Mouse (Mus musculus) gastrocnemius, postnatal 10 days (tissue): Measurements from ENCODE around the gene Gm20388. TPM values are rescaled to one million over a fixed set of nuclear protein-coding genes. Genes with fewer than 3 reads are reported as not detected.
A peak's percentile ranks its signal among the peaks of the same experiment; 100 is the strongest.

ENCODE experiments used
- DNase-seq: peaks from one replicate; pipeline ENCODE4 v3.0.0; 2021; ENCODE audit warnings: mixed read lengths
- total RNA-seq, 2 experiments: library from RNA; stranded (reverse); gene quantifications; 2 replicates each; pipeline ENCODE4 v1.2.3; 2021

Gm20388 gene
- total RNA-seq, 2 experiments from 2014 or later: 2.9 to 6.0 TPM

- DNase-seq: no peak
These were observed 2335.9 kb downstream of the Gm20388 start for GRCm38 (mm10) chr8:122246257-122247211.

DNA sequence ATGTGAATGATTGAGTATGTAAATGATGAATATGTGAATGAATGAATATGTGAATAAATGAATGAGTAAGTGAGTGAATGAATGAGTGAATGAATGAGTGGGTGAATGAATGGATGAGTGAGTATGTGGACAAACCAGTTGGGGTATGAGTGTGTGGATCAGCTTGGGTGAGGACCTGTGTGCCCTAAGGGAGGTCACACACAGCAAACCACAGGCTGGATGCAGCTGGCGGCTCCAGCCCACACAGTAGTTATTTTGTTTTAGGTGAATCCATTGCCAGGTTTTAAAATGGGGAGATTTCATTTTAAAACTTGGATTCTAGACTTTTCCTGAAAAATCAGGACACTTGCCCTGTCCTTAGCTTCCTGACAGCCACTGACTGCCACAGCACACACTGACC lies 2341.1 kb downstream of the Gm20388 start:
- no peak for DNase-seq

DNA sequence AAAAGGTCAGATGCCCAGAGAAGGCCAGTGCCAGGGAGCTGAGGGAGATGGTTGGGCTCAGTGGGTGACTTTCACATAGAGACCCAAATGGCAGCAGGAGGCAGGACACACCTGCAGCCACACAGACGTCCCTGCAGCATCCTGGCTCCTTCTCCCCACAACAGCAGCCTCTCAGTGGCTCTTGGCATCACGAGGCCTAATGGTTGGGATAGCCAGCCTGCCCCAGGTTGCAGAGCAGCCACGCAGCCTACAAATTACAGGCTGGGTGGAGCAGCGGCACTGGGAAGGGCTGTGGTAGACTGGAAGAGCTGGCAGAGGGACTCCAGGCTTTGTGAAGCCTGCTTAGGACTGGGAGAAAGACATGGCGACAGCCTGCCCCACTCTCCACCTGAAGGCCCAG lies 2341.7 kb downstream of the Gm20388 start:
- DNase-seq: no peak

DNA sequence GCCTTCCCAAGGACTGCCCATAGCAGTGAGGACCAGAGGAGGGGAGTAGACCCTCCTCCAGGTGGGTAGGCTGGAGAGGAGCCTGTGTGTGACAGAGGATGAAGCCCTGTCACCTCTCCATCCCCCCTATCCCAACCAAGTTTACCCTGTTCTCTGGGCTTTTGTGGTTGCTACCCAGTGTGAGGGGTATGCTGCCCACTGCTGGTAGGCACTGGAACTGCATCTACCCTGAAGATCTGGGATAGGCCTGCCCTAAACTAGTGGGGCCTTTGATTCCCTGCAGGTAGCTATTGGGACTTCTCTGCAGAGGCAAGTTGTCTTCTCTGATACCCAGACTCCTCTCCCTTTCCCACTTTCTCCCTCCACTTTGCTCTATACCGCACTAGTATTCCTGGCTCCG lies 2348.7 kb downstream of the Gm20388 start:
- DNase-seq: peak; percentile 84

- DNase-seq: no peak
These were observed 2350.1 kb downstream of the Gm20388 start for GRCm38 (mm10) chr8:122260755-122261154.

DNA sequence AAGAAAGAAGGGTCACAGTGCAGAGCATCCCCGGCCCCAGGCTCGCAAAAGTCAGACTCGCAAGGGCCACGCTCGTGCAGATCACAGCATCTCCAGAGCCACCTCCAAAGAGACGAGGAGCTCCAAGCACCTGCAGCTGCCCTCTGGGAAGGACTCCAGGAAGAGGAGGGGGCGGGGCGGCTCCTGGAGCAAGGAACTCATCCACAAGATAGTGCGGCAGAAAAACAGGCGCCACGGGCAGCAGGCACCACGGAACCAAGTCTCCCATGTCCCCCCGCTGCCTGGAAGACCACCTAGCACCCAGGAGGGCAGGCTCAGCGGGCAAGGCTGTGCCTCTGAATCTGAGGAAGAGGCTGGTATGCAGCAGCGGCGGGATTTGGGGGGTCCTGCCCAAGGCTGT lies 2352.2 kb downstream of the Gm20388 start:
- no peak for DNase-seq

GRCm38 (mm10) chr8:122264243-122264642 lies 2353.6 kb downstream of the Gm20388 start:
- no peak for DNase-seq

DNA sequence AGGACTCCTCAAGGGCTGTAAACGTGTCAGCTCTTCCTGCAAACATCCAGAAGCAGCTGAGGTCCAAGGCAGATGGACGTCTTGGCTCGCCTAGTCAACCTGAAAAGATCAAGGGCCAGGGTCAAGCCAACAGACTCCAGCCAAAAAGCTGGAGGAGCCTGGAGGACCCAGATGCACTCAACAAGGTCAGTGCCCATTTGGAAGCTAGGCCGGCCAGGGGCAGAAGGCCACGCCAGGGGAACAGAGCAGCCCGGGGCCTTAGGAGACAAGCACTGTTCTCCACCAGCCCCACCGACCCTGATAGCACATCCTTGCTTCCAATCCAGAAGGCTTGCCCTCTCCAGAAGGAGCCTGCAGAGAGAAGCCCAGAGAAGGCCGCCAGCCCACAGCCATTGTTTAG lies 2354.9 kb downstream of the Gm20388 start:
- DNase-seq: no peak

DNA sequence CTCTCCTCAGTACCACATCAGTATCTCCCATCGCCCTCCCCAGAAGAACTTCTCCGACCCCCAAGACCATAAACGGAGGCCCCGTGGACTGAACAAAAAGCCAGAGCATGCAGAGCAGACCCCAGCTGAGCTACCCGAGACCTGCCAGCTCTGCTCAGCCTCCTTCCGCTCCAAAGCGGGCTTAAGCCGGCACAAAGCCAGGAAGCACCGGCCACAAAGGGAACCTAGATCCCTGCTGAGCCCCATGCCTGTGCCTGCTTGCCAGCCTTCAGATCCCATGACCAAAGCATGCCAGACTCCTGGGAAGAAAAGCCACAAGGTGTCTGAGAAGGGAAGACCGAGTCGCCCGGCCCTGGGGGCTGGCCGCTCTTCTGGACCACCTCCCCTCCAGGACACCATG lies 2356.2 kb downstream of the Gm20388 start:
- no peak for DNase-seq

DNA sequence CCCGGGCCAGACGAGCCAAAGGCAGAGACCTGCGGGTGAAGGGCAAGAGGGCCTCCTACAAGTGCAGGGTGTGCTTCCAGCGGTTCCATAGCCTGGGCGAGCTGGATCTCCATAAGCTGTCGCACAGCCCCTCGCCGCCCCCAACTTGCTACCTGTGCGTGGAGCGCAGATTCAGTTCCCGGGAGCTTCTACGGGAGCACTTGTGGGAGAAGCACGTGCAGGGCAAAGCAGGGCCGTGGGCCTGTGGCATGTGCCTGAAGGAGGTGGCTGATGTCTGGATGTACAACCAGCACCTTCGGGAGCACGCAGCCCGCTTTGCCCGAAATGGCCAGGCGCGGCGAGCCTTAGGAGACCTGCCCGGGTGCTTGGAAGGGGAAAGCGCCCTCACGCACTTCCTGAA lies 2358.2 kb downstream of the Gm20388 start:
- DNase-seq: no peak

GRCm38 (mm10) chr8:122269404-122269803 lies 2358.8 kb downstream of the Gm20388 start:
- DNase-seq: peak; percentile 83

- no peak for DNase-seq
These were observed 2359.9 kb downstream of the Gm20388 start for GRCm38 (mm10) chr8:122270555-122270954.

- DNase-seq: peak; percentile 84
These were observed 2362.5 kb downstream of the Gm20388 start for GRCm38 (mm10) chr8:122273152-122273551.

DNA sequence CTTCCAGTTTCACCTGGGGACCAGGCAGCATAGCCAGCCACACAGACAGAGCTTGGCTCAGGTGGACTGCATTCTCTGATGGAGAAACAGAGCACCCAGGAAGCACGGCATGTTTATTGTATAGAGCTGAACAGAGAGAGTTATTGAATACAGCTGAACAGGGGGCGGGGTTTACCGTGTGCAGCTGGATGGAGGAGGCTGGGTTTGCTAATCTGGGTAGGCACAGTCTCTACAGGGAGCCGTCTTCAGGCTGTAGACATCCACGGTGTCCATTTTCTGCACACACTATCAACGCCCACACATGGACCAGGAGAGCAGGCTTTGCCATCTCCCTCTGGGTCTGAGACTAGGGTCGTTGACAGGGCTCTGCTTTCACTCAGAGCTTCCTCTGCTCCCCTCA lies 2363.2 kb downstream of the Gm20388 start:
- no peak for DNase-seq

GRCm38 (mm10) chr8:122274651-122275391 lies 2364.2 kb downstream of the Gm20388 start:
- no peak for DNase-seq

- DNase-seq: no peak
These were observed 2365.7 kb downstream of the Gm20388 start for GRCm38 (mm10) chr8:122276308-122276707.

GRCm38 (mm10) chr8:122277204-122277995 lies 2366.8 kb downstream of the Gm20388 start:
- DNase-seq: no peak

- DNase-seq: no peak
These were observed 2369.5 kb downstream of the Gm20388 start for GRCm38 (mm10) chr8:122280156-122280555.

GRCm38 (mm10) chr8:122280588-122281316 lies 2370.1 kb downstream of the Gm20388 start:
- DNase-seq: no peak

DNA sequence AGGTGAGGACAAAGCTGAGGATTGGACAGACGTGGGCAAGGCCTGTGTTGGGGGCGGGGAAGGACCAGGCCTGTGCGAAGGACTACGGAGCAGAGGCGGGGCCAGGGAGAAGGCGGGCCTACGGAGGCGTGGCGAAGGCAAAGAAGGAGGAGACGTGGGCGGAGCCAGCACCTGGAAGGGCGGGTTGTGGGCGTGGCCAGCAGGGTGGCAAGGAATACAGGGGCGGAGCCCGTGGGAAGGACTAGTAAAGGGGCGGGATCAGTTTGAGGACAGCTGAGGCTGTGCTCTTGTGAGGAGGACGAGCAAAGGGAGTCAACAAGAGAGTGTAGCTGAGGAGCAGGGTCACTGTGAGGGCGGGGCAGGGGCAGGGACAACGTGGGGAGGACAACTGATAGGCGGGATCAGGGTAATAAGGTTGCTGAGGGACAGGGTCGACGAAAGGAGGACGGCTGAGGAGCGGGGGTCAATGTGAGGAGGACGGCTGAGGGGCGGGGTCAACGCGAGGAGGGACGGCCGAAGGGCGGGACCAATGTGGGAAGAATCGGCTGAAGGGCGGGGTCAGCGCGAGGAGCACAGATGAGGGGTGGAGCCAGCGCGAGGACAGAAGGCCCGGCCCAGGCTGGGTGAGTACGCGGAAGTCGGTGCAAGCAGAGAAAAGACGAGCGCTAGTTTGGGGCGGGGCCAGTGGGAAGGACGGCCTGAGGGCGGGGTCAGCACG lies 2370.8 kb downstream of the Gm20388 start:
- DNase-seq: peak; percentile 99

- no peak for DNase-seq
These were observed 2371.4 kb downstream of the Gm20388 start, which contains the start of gene Zfpm1 for GRCm38 (mm10) chr8:122282035-122282358. Zfpm1 (plus strand) TSS chr8:122282141.
